Mouse (Mus musculus): ENCODE measurements around the gene Hoxd8. TPM values are rescaled to one million over a fixed set of nuclear protein-coding genes. Genes with fewer than 3 reads are reported as not detected.

Hoxd8 gene
- total RNA-seq, 4 experiments from 2014 or later, result 33.3 to 45.8 (median 36.6) TPM

GRCm38 (mm10) chr2:74735851-74736687 lies 31.7 kb downstream of the Hoxd8 start:
- DNase-seq, result no peak

DNA sequence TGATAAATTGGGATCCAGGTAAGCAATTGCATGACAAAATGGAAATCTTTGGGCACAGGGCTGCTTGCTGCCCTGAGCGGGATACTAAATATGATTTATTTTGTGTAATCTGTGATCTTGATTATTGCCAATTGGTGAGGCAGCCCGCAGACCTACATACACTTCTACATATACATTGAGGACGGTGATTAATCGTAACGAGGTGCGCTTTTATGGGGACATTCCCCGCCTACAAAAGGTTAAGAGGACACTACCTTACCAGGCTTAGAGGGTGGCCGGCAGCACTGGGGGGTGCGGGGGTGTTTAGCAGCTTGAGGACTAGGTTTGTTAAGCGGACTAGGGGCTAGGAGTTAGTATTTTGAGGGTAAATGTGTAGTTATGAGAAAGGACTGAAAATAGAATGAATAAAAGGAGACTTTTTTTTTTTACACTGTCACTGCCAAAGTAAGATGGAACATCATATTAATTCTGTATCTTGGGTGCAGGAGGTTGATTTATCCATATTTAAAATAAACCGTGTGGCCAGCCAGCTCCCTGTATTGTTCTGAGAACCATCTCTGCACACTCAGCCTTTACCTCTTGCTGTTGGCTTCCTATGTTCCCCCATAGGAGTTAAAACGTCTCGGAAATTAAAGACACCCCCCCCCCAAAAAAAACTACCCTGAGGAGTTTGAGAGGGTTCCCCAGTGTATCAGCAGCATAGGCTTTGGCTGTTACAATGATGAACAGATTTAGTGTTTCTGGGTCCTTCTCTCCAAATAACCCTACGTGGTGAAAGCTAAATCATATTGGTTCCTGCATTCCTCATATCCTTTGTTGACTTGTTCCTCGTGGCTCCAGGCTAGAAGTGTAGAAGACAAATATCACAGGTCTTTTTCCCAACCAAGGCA lies 32.5 kb downstream of the Hoxd8 start:
- no peak for DNase-seq

- DNase-seq, result no peak
Measured at GRCm38 (mm10) chr2:74737578-74738070, 33.2 kb downstream of the Hoxd8 start.

DNA sequence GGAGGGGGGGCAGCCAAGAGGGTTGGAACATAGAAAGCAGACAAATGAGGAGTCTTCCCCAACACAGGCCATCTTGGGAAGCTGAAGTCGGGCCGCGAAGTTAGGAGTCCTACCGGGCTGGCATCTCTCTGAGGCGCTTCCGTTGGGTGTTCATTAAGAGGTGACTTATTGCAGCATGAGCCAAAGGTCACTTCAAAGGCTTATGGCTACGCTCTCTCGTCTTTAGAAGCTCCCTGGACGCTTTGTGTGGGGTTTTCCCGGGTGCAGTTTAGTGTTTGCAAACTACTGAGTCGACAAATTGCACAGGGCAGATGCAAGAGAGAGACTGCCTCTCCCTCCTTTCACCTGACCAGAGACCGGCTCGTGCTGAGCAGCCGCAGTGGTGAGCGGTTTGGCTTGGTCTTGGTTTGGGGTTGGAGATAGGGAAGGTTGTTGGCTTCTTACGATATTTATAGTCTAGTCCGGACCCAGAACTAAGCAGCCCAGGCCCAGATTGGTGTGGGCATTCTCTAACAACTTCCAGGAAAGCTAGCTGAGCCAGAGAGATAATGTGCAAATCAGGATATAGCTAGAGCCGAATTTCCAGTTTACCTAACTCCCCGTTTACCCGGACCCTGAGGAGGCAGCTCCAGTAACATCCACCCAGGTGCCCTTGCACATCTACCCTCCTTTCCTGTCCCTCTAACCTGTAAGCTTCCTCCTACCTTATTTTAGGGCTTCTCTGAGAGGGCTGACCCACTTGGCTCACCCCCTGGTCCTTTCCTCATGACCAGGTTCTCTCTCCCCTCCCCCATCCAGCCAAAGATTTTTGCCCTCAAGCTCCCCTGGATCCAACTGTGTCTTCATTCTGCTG lies 34.4 kb downstream of the Hoxd8 start:
- no peak for DNase-seq

GRCm38 (mm10) chr2:74739476-74739800 lies 35.0 kb downstream of the Hoxd8 start:
- DNase-seq, result no peak

- no peak for DNase-seq
Measured at GRCm38 (mm10) chr2:74739869-74740268, 35.5 kb downstream of the Hoxd8 start.

- DNase-seq, result no peak
Measured at GRCm38 (mm10) chr2:74740311-74741091, 36.1 kb downstream of the Hoxd8 start.

DNA sequence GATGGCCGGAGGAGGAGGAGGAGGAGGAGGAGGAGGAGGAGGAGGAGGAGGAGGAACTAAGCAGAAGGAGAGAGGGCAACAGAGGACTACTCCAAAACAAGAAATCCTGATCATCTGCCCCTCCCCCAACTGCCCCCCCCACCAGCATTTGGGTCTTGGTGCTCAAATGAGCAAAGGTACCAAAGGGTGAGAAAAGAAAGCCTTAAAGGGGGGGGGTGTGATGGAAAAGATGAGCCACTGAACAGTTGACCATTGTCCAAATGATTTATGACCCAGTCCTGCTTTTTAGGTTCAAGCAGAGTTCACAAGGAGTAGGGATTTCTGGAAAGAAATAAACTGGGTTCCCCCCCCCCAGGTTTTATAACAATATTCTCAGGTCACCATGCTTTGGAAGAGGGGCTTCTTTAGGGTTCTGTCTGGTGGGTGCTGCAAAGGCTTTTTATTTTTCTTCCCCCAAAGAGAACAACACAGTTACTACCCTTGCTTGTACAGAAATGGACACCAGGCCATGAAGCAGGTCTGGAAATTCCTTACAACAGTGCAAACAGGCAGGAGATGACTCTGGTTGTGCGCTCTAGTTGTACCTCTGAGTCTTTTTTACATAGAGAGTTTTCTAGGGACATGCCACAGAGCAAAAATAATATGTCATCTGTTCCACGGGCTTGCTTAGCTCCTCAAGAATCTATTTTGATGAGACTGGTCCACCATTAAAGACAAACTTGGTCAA lies 37.0 kb downstream of the Hoxd8 start:
- DNase-seq, result no peak

GRCm38 (mm10) chr2:74741979-74742277 lies 37.5 kb downstream of the Hoxd8 start:
- DNase-seq, result no peak

DNA sequence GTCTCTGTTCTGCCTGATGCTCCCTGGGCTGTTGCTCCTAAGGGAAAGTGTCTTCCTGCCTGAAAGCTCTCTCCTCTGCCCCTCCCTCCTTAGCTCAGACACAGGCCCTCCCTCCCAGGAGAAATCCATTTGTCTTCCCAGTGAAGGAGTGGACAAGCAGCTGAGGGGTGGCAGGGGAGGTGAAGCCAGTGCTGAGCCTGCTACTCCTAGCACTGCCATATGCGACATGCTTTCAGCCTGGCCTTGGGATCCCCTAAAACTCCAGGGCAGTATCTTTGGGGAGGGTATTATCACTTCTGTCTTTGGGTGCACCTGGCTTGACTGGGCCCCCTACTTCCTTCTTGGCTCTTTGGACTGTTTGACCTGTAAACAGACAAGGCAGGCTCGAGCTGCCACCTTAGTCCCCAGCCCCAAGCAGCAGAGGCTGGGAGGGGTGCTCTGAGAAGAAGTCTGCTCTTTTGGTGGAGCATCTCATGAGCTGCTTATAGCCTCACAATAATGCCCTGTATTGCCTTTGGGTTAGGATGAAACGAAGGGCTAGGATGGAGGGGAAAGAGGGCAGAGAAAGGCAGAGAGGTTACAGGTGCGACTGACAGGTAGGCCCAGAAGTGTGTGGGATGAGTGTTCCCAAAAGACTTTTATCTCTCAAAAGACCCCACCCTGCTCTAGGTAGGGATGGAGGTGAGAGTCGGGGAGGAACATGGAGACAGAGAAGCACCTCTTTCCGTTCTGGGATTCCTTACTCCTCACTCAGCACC lies 41.3 kb downstream of the Hoxd8 start:
- no peak for DNase-seq

- DNase-seq, result no peak
Measured at GRCm38 (mm10) chr2:74746298-74746921, 42.0 kb downstream of the Hoxd8 start.

DNA sequence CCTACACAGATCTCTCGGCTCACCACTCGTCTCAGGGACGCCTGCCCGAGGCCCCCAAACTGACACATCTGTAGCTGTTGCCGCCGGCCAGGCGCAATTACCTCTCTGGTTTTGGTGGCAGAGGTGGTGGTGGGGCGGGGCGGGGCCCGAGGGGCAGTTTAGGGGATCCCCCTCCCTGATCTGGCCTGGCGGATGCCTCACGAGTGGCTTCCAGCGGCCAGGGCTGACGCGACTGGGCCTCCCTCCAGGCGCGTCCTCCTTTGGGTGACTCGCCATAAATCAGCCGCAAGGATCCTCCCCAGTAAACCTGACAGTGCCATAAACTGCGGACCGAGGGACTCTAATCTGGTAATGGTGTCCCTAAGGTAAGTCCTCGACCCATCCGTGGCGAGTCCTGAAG lies 42.6 kb downstream of the Hoxd8 start:
- DNase-seq, result no peak

- DNase-seq, result no peak
Measured at GRCm38 (mm10) chr2:74747661-74748141, 43.3 kb downstream of the Hoxd8 start.

DNA sequence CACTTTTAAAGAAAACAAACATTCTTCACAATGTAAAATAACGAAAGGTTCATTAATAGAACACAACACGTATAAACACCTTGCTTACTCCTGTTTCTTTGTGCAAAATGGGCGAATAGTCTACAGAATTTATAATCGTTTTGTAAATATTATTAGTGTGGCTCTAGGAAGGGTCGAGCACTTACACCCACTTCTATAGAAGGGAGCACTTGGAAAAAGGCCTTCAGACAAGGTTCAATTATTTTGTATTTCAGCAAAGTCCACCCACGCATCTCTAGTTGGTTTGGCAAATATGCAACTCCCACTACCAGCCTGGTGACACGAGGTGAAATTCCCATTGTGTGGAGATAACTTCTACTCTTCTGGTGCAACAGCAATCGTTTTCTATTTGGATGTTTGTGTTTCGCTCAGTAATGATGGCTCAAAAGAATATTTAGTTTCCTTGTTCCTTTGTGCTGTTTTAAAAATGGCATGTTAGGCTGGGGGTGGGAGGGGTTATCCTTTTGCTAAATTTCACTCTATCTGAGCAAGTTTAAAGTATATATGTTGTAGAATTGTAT lies 44.1 kb downstream of the Hoxd8 start:
- DNase-seq, result no peak

DNA sequence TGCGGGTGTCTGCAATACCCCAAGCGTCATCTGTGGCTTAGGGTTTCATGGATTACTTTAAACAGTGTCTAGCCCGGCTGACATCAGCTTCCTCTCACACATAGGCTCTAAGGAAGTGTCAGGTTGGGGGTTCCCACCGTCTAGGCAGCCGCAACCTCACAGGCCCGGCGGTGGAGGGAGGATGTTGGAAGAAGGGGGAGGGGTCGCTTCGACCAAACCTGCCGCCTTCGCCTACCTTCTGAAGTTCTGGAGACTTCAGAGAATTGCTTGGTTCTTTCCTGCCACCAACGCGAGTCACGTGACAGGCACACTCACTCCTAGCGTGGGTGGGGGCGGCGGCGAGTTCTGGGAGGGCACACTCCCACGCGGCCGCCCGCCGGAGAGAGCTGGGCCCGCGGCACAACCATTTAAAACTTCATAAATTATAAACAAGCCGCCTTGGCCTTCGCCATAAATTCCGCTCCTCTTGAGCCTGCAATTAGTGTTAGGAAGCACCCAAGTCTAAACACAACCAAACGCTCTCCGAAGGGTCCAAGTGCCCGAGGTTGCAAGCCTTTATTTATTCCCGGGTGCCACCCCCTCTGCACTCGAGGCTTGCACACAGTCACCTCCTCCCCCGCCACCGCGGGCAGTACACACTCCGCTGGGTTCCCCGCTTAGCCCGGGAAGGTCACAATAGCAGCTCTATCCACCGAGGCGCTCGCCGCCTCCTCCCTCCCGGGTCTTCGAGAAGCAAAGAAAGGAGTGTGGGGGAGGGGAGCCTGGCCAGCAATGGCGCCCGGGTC lies 45.1 kb downstream of the Hoxd8 start:
- no peak for DNase-seq

GRCm38 (mm10) chr2:74750731-74751250 lies 46.4 kb downstream of the Hoxd8 start:
- DNase-seq, result no peak

- no peak for DNase-seq
Measured at GRCm38 (mm10) chr2:74751861-74752260, 47.4 kb downstream of the Hoxd8 start.

- no peak for DNase-seq
Measured at GRCm38 (mm10) chr2:74752431-74753174, 48.2 kb downstream of the Hoxd8 start.
